Mouse (Mus musculus): ENCODE data around the gene Amdhd2. TPM values are rescaled to one million over a fixed set of nuclear protein-coding genes. Genes with fewer than 3 reads are reported as not detected.

The Amdhd2 gene
- 35.8 and 37.2 TPM in 2 replicates for total RNA-seq (2021)
- long read RNA-seq, experiment 1, transcript Amdhd2-201 (11 exons, 1,496 nt) = major isoform, 33 of 46 reads
- long read RNA-seq, experiment 1, partial matches to known transcripts = 3 of 46 reads
- long read RNA-seq, experiment 1, other reads (novel, unspliced or antisense) = 9 of 46 reads
- long read RNA-seq, experiment 2, transcript Amdhd2-201 (11 exons, 1,496 nt) = major isoform, 28 of 37 reads
- long read RNA-seq, experiment 2, partial matches to known transcripts = 2 of 37 reads
- long read RNA-seq, experiment 2, other reads (novel, unspliced or antisense) = 7 of 37 reads

GRCm38 (mm10) chr17:24163176-24163962 lies at the start of gene Amdhd2:
Amdhd2 (minus strand) TSS chr17:24163766.
- DNase-seq = peak; percentile 98

DNA sequence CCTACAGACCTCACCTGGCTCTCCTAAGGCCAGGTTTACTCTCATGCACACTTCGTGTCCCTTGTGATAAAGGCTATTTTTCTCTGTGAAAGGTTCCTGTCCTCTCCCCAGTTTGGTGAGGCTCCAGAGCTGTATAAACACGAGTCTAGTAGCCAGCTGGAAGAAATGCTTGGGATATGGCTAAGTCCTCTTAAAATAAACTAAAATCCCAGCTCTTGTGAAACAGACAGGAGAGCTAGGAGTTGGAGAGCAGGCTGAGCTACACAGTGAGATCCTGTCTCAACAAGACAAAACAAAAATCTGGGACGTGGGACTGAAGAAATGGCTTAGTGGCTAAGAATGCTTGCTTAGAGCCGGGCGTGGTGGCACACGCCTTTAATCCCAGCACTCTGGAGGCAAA lies 49.6 kb upstream of the Amdhd2 start:
- DNase-seq = no peak

GRCm38 (mm10) chr17:24212441-24213018 lies 49.0 kb upstream of the Amdhd2 start:
- no peak for DNase-seq

GRCm38 (mm10) chr17:24211631-24212440 lies 48.3 kb upstream of the Amdhd2 start:
- peak; percentile 83 for DNase-seq

- DNase-seq = no peak
Observed at GRCm38 (mm10) chr17:24210591-24210990, 47.0 kb upstream of the Amdhd2 start.

GRCm38 (mm10) chr17:24209916-24210240 lies 46.3 kb upstream of the Amdhd2 start:
- no peak for DNase-seq

- peak; percentile 66 for DNase-seq
Observed at GRCm38 (mm10) chr17:24209043-24209915, 45.7 kb upstream of the Amdhd2 start, which contains the start of gene Ntn3. Ntn3 (minus strand) TSS chr17:24209531.

- DNase-seq = peak; percentile 57
Observed at GRCm38 (mm10) chr17:24208641-24209042, 45.1 kb upstream of the Amdhd2 start.

- DNase-seq = no peak
Observed at GRCm38 (mm10) chr17:24207768-24208640, 44.4 kb upstream of the Amdhd2 start.

DNA sequence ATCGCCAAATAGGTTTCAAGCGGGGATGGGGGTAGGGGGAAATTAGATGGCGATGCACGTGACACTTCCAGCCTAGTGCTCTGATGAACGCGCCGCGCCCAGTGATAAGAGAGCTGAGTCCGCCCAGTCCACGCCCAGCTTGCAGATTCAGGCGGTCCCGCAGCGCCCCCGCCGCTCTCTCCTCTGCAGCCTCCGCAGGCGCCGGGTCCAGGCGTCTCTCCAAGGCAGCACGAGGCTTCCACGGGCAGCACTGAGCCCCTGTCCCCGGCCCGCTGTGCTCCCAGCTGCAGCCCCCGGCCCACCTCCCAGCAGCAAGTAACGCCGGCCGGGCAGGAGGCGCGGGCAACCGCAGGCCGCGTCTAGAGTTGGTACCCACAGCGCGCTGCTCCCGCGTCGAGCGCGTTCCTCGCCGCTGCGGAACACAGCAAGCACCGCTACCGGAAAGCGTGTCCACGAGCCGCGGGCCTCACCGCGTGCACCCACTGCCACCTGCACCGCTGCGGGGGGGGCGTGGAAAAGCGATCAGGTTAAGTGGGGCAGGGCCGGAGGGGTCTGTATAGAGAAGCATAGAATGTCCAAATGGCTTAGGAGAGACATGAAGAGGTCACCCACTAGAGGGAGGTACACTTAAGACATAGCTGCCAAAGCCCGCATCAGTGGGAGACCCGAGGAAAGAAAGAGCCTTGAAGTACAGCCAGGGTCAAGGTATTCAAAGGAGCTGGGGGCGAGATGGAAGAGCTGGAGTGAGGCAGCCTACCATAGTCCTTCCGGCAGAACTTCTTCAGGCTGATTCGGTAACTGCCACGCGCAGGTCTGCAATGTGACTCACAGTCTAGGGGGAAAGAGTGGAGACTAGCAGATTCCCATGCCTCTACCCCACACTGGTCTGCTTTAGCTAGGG lies 43.1 kb upstream of the Amdhd2 start:
- DNase-seq = peak; percentile 64

DNA sequence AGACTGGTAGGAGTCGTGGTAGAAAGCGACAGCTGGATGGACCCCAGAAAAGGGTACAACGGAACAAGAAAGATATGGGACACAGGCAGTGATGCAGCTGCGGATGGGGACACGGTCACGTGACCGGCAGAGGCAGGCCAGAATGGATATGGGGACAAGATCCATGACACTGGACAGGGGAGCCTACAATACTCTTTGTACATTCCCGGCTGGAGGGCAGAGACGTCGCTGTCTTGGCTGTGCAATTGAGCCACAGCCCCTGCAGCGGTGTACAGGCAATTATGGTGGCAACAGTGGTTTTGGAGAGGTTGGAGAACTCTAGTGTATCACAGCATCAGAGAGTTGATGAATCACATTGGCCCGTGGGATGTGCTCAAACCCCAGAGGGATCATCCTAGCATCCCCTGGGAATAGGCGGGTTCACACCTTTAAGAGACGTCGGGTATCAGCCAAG lies 42.4 kb upstream of the Amdhd2 start:
- DNase-seq = peak; percentile 56

GRCm38 (mm10) chr17:24205284-24205888 lies 41.8 kb upstream of the Amdhd2 start, which contains the start of gene Tbc1d24:
Tbc1d24 (minus strand) TSS chr17:24205562.
- peak; percentile 95 for DNase-seq

GRCm38 (mm10) chr17:24204846-24205245 lies 41.3 kb upstream of the Amdhd2 start:
- peak; percentile 65 for DNase-seq

DNA sequence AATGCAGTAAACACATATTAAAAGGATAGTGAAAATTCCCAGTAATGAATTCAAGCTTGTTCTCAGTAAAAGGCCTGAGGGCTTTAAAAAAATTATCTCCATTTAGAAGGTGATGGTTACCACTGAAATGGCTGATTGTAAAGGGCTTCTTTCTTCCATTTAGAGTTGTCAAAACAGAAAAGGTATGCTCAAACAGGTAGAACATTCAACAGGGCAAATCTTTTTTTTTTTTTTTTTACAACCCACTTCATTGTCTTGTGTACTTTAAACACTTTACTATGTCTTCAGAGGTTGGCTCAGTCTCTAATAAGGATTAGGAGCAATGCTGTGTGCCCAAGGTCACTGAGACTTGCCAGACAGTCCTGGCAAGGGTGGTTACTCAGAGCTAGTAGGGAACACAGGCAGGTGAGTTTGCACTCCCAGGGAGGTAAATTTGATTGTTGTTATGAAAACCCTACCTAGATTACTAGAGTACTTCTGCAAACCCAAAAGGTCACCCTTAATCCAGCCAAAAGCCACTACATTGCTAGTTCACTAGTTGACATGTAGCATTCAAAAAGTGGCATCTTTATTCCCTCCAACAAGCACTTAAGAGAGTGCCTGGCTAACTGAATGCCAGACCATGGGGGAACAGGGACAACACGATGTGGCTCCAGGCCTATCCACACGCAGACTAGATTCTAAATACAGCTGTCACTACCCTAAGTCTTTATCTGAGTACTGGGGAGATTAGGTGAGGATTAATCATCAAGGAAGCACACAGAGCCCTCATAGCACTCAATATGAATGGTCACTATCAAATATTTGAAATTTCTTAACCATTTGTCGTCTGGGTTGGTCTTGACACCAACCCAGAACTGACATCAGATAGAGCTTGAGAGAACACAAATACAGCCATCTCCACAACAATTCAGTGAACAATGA lies 40.3 kb upstream of the Amdhd2 start:
- DNase-seq = peak; percentile 43

- DNase-seq = no peak
Observed at GRCm38 (mm10) chr17:24203068-24203467, 39.5 kb upstream of the Amdhd2 start.

DNA sequence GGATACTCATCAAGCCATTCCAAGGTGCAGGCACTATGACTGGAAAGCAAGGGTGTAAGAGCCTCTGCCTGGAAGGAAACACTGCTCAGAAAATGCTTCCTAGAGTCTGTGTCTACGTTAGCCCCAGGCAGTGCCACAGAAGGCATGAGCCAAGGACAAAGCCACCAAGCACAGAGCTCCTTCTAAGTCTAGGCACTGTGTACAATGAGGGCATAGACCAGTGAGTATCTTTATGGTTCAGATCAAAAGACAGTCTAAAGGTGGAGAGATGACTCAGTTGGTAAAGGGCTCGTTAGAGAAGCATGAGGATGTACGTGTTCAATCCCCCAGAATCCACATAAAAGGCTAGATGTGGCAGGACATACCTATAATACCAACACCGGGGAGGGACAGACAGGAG lies 37.5 kb upstream of the Amdhd2 start:
- DNase-seq = no peak

GRCm38 (mm10) chr17:24199741-24200140 lies 36.2 kb upstream of the Amdhd2 start:
- no peak for DNase-seq
